Mouse (Mus musculus) embryonic fibroblast, embryonic 13.5 days (primary cell): ENCODE results near the gene Adat3. TPM values are rescaled to one million over a fixed set of nuclear protein-coding genes. Genes with fewer than 3 reads are reported as not detected.
A peak's percentile ranks its signal among the peaks of the same experiment; 100 is the strongest.

Experiments
- H3K27ac ChIP-seq: 2 replicates; pipeline ENCODE4 v1.5.1; 2012; ENCODE audit warnings: low read length, control low read depth, inconsistent platforms; ENCODE audit not compliant: insufficient read depth
- H3K4me1 ChIP-seq: 2 replicates; pipeline ENCODE4 v1.6.1; 2011; ENCODE audit warnings: low read length; ENCODE audit not compliant: control insufficient read depth, insufficient read depth
- H3K4me3 ChIP-seq: 2 replicates; pipeline ENCODE4 v1.5.1; 2011; ENCODE audit warnings: mild to moderate bottlenecking, control low read depth, low read length; ENCODE audit not compliant: insufficient read depth
- CTCF ChIP-seq: IDR thresholded peaks from 2 replicates; pipeline ENCODE4 v1.5.1; 2011; ENCODE audit warnings: mild to moderate bottlenecking, control low read depth, low read length, moderate library complexity, borderline replicate concordance; ENCODE audit not compliant: insufficient read depth
- POLR2A ChIP-seq: IDR thresholded peaks from 2 replicates; pipeline ENCODE4 v1.6.1; 2011; ENCODE audit warnings: low read depth, mild to moderate bottlenecking, control low read depth, low read length, moderate library complexity
- polyA plus RNA-seq: library from polyadenylated mRNA; stranded (reverse); fragments of >200 nt; gene quantifications from 2 replicates; pipeline ENCODE4 v1.2.4, GENCODE M21; 2011; ENCODE audit warnings: low read depth; ENCODE audit not compliant: missing spikeins, insufficient read length

Gene Adat3
- 1.4 and 2.9 TPM in 2 replicates for polyA plus RNA-seq

- peak within 1 kb of the TSS; percentile 80 for H3K4me3 ChIP-seq
- H3K4me1 ChIP-seq = peaks cover 7% of the 10 kb centered on the region; the same call in 1 of the 2 replicates
- TF ChIP-seq POLR2A (peak; percentile 68), CTCF (no peak)
- H3K27ac ChIP-seq = peak within 1 kb of the TSS; percentile 89
Measured at GRCm38 (mm10) chr10:80602698-80603325, at the start of gene Adat3, which contains the start of gene Scamp4. Gene Adat3 (plus strand): TSS chr10:80602880. Gene Scamp4 (plus strand): TSS chr10:80602872.

GRCm38 (mm10) chr10:80553575-80553974, 49.1 kb upstream of the Adat3 start:
- TF ChIP-seq CTCF (no peak), POLR2A (no peak)
- H3K27ac ChIP-seq = no peak overlapping the region

DNA sequence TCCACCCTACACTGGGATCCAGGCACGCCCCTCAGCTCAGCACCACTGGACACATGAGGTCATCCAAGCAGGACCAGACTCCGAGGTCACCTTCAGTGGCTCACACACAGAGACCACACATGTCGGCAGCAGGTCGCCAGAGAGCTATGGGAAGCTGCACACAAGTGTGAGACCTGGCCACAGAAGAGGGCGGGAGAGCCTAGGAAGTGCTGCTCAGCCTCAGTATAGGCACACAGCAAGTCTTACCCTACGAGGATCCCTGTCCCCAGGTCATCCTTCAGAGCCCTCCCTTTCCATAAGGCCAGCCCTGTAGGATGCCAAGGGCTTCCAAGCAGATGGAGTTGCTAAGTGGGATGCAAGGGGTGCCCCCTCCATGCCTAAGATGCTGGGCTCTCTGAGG, 48.7 kb upstream of the Adat3 start:
- no peak for TF ChIP-seq CTCF
- TF ChIP-seq POLR2A = no peak
- no peak overlapping the region for H3K27ac ChIP-seq
- no peak overlapping the region for H3K4me3 ChIP-seq

More at GRCm38 (mm10) chr10:80553575-80553974, 49.1 kb upstream of the Adat3 start:
- Histone ChIP-seq H3K4me1 (0 out of 2 replicates have a peak, but pooled peaks cover under 1% of the 10 kb centered on the region), H3K4me3 (no peak overlapping the region)

GRCm38 (mm10) chr10:80557346-80557965, 45.2 kb upstream of the Adat3 start:
- Histone ChIP-seq H3K27ac (no peak overlapping the region), H3K4me1 (0 out of 2 replicates have a peak, but pooled peaks cover 5% of the 10 kb centered on the region), H3K4me3 (no peak overlapping the region)
- peak; percentile 41; the same call in 1 of the 2 replicates for TF ChIP-seq CTCF
- TF ChIP-seq POLR2A = no peak

More for the DNA sequence above, 48.7 kb upstream of the Adat3 start:
- 0 out of 2 replicates have a peak, but pooled peaks cover 2% of the 10 kb centered on the region for H3K4me1 ChIP-seq

DNA sequence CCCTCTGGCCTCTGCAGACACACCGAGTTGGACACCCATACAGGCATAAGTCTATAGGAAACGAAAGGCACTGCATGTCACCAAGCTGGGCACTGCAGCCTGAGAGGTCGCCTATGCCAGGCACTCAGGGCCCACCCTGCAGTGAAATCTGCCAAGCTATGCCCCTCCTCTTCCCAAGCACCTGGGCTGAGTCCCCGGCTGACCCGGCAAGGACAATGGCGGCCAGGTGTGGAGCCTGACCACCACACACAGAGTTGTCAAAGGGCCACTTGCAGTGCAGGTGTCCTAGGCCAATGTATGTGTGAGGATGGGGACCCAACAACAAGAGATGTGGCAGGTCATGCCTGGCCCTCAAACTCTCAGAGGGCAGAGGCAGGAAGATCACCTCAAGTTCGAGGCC, 43.2 kb upstream of the Adat3 start:
- H3K4me3 ChIP-seq = no peak overlapping the region
- H3K27ac ChIP-seq = no peak overlapping the region

GRCm38 (mm10) chr10:80560621-80561020, 42.1 kb upstream of the Adat3 start:
- Histone ChIP-seq H3K4me3 (peak overlapping the region; percentile 77), H3K27ac (no peak overlapping the region), H3K4me1 (0 out of 2 replicates have a peak, but pooled peaks cover 5% of the 10 kb centered on the region)
- no peak for TF ChIP-seq POLR2A
- no peak for TF ChIP-seq CTCF

More for the DNA sequence above, 43.2 kb upstream of the Adat3 start:
- no peak for TF ChIP-seq POLR2A
- no peak for TF ChIP-seq CTCF
- H3K4me1 ChIP-seq = 0 out of 2 replicates have a peak, but pooled peaks cover 5% of the 10 kb centered on the region

DNA sequence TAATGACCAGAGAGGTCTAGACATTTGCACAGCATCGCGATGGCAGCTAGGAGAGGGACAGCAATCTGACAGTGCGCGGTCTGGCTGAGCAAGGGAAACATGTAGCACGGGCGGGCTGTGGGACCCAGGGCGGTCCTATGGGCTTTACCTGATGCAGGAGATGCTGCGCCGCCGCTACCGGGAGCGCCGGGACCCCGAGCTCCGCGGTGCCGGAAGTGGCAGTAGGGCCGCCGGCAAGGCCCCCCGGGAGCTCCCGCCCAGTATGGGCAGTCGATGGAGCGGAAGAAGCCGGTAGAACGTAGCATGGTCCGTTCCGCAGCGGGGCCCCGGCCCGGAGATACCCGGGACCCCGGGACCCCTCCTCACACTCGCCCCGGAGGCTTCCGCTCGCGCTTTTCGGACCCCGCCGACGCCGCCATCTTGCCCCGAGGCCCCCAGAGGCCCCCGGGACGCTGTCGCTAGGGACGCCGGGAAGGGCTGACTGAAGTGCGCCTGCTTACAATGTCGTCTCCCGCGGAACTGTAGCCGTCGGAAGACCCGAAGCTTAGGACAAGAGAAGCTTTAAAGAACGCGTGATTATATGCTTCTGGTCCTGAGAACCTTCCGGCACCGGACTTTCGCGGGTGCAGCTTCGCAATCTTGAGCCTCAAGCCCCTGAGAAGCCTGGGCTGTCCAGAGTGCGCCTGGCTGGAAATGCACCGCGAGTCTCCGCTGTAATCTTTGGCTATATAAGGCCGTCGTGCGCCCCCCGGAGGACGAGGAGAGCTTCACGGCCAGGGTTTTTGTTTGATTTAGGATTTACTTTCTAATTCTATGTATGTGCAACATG, 41.4 kb upstream of the Adat3 start, which contains the start of gene Rexo1:
TSS of gene Rexo1 (minus strand) at position 445 of the 829 bp plus-strand sequence.
- H3K4me3 ChIP-seq = peak within 1 kb of the TSS; percentile 77
- H3K4me1 ChIP-seq = 0 out of 2 replicates have a peak, but pooled peaks cover 5% of the 10 kb centered on the region
- 0 out of 2 replicates have a peak, but pooled peaks have one; percentile 44 for TF ChIP-seq CTCF
- peak; percentile 35; the same call in 1 of the 2 replicates for TF ChIP-seq POLR2A
- peak within 1 kb of the TSS; percentile 99 for H3K27ac ChIP-seq

GRCm38 (mm10) chr10:80566375-80567092, 36.1 kb upstream of the Adat3 start:
- Histone ChIP-seq H3K4me3 (no peak overlapping the region), H3K4me1 (no peaks in the 10 kb centered on the region), H3K27ac (no peak overlapping the region)
- no peak for TF ChIP-seq POLR2A
- peak; percentile 98 for TF ChIP-seq CTCF
